Mouse (Mus musculus): ENCODE data around the gene Kpna7.

Kpna7 gene

GRCm38 (mm10) chr5:145014278-145014677 lies 69.6 kb downstream of the Kpna7 start:
- DNase-seq: no peak

- DNase-seq: no peak
Measured at GRCm38 (mm10) chr5:145008878-145009659, 74.8 kb downstream of the Kpna7 start.

- DNase-seq: peak; percentile 6
Measured at GRCm38 (mm10) chr5:145005596-145005995, 78.2 kb downstream of the Kpna7 start.

GRCm38 (mm10) chr5:145004495-145004894 lies 79.3 kb downstream of the Kpna7 start:
- DNase-seq: no peak

GRCm38 (mm10) chr5:145003362-145003761 lies 80.5 kb downstream of the Kpna7 start:
- DNase-seq: no peak

GRCm38 (mm10) chr5:144998491-144998890 lies 85.3 kb downstream of the Kpna7 start:
- no peak for DNase-seq

- DNase-seq: no peak
Measured at GRCm38 (mm10) chr5:144990481-144990880, 93.3 kb downstream of the Kpna7 start.

GRCm38 (mm10) chr5:144990051-144990450 lies 93.8 kb downstream of the Kpna7 start:
- no peak for DNase-seq

- no peak for DNase-seq
Measured at GRCm38 (mm10) chr5:144989061-144989405, 94.8 kb downstream of the Kpna7 start.

- DNase-seq: peak; percentile 78
Measured at GRCm38 (mm10) chr5:144988340-144989060, 95.3 kb downstream of the Kpna7 start.

GRCm38 (mm10) chr5:144987561-144987960 lies 96.3 kb downstream of the Kpna7 start:
- DNase-seq: no peak

- DNase-seq: no peak
Measured at GRCm38 (mm10) chr5:144984839-144985238, 99.0 kb downstream of the Kpna7 start.

- DNase-seq: no peak
Measured at GRCm38 (mm10) chr5:144983227-144983626, 100.6 kb downstream of the Kpna7 start.

- DNase-seq: no peak
Measured at GRCm38 (mm10) chr5:144979110-144979509, 104.7 kb downstream of the Kpna7 start.

- DNase-seq: peak; percentile 90
Measured at GRCm38 (mm10) chr5:144978533-144979107, 105.2 kb downstream of the Kpna7 start.

GRCm38 (mm10) chr5:144971266-144971665 lies 112.6 kb downstream of the Kpna7 start:
- DNase-seq: no peak

- DNase-seq: peak; percentile 85
Measured at GRCm38 (mm10) chr5:144965639-144966351, 118.0 kb downstream of the Kpna7 start, which contains the start of gene Smurf1. Gene Smurf1 (minus strand): TSS chr5:144965847.

- peak; percentile 94 for DNase-seq
Measured at GRCm38 (mm10) chr5:144964872-144965638, 118.8 kb downstream of the Kpna7 start.

- DNase-seq: no peak
Measured at GRCm38 (mm10) chr5:144964465-144964864, 119.4 kb downstream of the Kpna7 start.

- DNase-seq: peak; percentile 87
Measured at GRCm38 (mm10) chr5:144963817-144964261, 120.0 kb downstream of the Kpna7 start.

GRCm38 (mm10) chr5:144963401-144963800 lies 120.4 kb downstream of the Kpna7 start:
- peak; percentile 56 for DNase-seq

- no peak for DNase-seq
Measured at GRCm38 (mm10) chr5:144958271-144958670, 125.6 kb downstream of the Kpna7 start.

All from lung, postnatal 36 days (tissue).